Mouse (Mus musculus): ENCODE measurements around the gene Pms1. TPM values are rescaled to one million over a fixed set of nuclear protein-coding genes. Genes with fewer than 3 reads are reported as not detected.
A peak's percentile ranks its signal among the peaks of the same experiment; 100 is the strongest.

The Pms1 gene
- total RNA-seq, 1 experiment = 15.2 TPM

DNA sequence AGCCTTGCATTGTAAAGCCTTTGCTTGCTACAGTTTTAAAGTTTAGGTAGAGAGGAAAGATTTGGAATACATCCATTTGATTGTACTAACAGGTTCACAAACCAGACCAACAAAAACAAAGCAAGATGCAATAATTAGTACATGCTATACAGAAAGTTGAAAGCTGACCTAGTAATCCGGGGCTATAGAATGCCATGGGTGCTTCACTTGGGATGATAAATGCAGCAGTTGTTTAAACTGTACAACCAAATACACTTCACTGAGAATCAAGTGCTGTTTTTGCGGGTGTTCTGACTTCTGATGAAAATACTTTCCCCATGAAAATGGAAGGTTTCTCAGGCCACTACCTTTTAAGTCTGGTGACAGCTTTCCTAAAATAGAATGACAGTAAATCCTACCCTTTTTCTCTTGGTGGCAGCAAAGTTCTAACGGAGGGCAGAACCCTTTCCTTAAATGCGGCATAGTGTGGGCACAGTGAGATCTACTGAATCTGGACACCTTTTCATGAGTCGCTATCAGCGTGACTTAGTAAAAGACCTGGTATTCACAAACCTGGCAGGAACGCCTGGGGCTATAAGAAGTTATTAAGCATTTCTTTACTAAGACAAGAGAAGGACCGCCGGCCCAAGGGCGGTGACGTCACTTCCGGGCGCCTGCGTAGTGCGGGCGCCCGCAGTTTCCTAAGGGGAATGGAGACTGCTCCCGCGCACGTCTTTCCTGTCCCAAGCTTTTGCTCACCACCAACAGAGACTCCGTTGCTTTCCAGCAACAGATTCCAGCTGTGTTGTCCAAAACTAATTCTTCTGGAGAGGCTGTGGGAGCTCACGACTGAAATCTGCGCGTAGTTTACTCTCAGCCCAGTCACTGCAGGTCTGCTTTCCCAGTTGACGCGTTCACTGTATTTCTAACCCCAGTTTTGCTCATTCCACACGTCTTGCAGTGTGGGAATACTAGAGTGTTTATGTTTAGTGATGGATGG is 16.5 kb upstream of the Pms1 start, which contains the start of gene Osgepl1:
Gene Osgepl1 (plus strand): TSS at position 636 of the 979 bp plus-strand sequence.
- no peak for TF ChIP-seq MAFK (IDR thresholded peaks at IDR 0.05; ENCODE audit: insufficient read depth, low read depth, low read length)
- no peak for TF ChIP-seq ZNF384 (IDR thresholded peaks at IDR 0.05; ENCODE audit: low read depth, low read length)
- TF ChIP-seq HCFC1 (IDR thresholded peaks at IDR 0.05; ENCODE audit: borderline replicate concordance, insufficient read depth, low read length) = peak; percentile 57; the same call in 1 of the 2 replicates
- no peak for TF ChIP-seq CHD2 (IDR thresholded peaks at IDR 0.05; ENCODE audit: low read depth, low read length)
- Histone ChIP-seq H3K27ac (ENCODE audit: insufficient read depth, low read depth, low read length, poor library complexity, severe bottlenecking) (no peak within 1 kb of the TSS), H3K9me3 (ENCODE audit: control insufficient read depth, insufficient read depth, low read depth, low read length) (no peaks in the 10 kb centered on the region), H3K4me1 (ENCODE audit: control insufficient read depth in 2 of 2, insufficient read depth in 2 of 2, low read length in 2 of 2, poor library complexity in 1 of 2) (peaks cover 0 to 4% of the 10 kb centered on the region in 2 experiments; a peak in 1 of 4 replicates), H3K4me3 (ENCODE audit: insufficient read depth in 1 of 2, low read depth in 1 of 2, low read length in 2 of 2, poor library complexity in 1 of 2, severe bottlenecking in 1 of 2) (peak within 1 kb of the TSS; percentile 84 to 86), H3K36me3 (ENCODE audit: control insufficient read depth, insufficient read depth, low read length, poor library complexity, severe bottlenecking) (no peaks in the 10 kb centered on the region), H3K9ac (ENCODE audit: insufficient read depth, low read depth, low read length, poor library complexity, severe bottlenecking) (peak within 1 kb of the TSS; percentile 90)
- peak; percentile 60 for DNase-seq (ENCODE audit: low read depth, low spot score)
- in situ Hi-C loops (cut with MboI; ENCODE audit: low sequenced_read_pairs in 2 of 2, unreplicated experiment in 2 of 2) = no loop called here

- in situ Hi-C loops (cut with MboI; ENCODE audit: low sequenced_read_pairs in 2 of 2, unreplicated experiment in 2 of 2) = no loop called here
These were observed 3.7 kb upstream of the Pms1 start for GRCm38 (mm10) chr1:53300506-53300905.

GRCm38 (mm10) chr1:53291197-53291596 is 5.6 kb downstream of the Pms1 start:
- Histone ChIP-seq H3K4me3 (ENCODE audit: insufficient read depth in 1 of 2, low read depth in 1 of 2, low read length in 2 of 2, poor library complexity in 1 of 2, severe bottlenecking in 1 of 2) (no peak overlapping the region), H3K27ac (ENCODE audit: insufficient read depth, low read depth, low read length, poor library complexity, severe bottlenecking) (no peak overlapping the region), H3K9ac (ENCODE audit: insufficient read depth, low read depth, low read length, poor library complexity, severe bottlenecking) (no peak overlapping the region), H3K36me3 (ENCODE audit: control insufficient read depth, insufficient read depth, low read length, poor library complexity, severe bottlenecking) (no peaks in the 10 kb centered on the region), H3K9me3 (ENCODE audit: control insufficient read depth, insufficient read depth, low read depth, low read length) (no peaks in the 10 kb centered on the region), H3K4me1 (ENCODE audit: control insufficient read depth in 2 of 2, insufficient read depth in 2 of 2, low read length in 2 of 2, poor library complexity in 1 of 2) (peaks cover 0 to 3% of the 10 kb centered on the region in 2 experiments; a peak in 1 of 4 replicates)
- TF ChIP-seq ZNF384 (IDR thresholded peaks at IDR 0.05; ENCODE audit: low read depth, low read length) = no peak
- TF ChIP-seq CHD2 (IDR thresholded peaks at IDR 0.05; ENCODE audit: low read depth, low read length) = no peak
- no peak for TF ChIP-seq MAFK (IDR thresholded peaks at IDR 0.05; ENCODE audit: insufficient read depth, low read depth, low read length)
- TF ChIP-seq HCFC1 (IDR thresholded peaks at IDR 0.05; ENCODE audit: borderline replicate concordance, insufficient read depth, low read length) = no peak
- TF ChIP-seq ZC3H11A (IDR thresholded peaks at IDR 0.05; ENCODE audit: borderline replicate concordance, low read depth, low read length) = no peak
- in situ Hi-C loops (cut with MboI; ENCODE audit: low sequenced_read_pairs in 2 of 2, unreplicated experiment in 2 of 2) = no loop called here
- no peak for DNase-seq (ENCODE audit: low read depth, low spot score)

More at GRCm38 (mm10) chr1:53300506-53300905, 3.7 kb upstream of the Pms1 start:
- DNase-seq (ENCODE audit: low read depth, low spot score) = no peak
- no peak overlapping the region for H3K27ac ChIP-seq (ENCODE audit: insufficient read depth, low read depth, low read length, poor library complexity, severe bottlenecking)
- H3K4me3 ChIP-seq (ENCODE audit: insufficient read depth in 1 of 2, low read depth in 1 of 2, low read length in 2 of 2, poor library complexity in 1 of 2, severe bottlenecking in 1 of 2) = no peak overlapping the region
- no peak overlapping the region for H3K9ac ChIP-seq (ENCODE audit: insufficient read depth, low read depth, low read length, poor library complexity, severe bottlenecking)
- H3K36me3 ChIP-seq (ENCODE audit: control insufficient read depth, insufficient read depth, low read length, poor library complexity, severe bottlenecking) = peaks cover 2% of the 10 kb centered on the region
- H3K4me1 ChIP-seq (ENCODE audit: control insufficient read depth in 2 of 2, insufficient read depth in 2 of 2, low read length in 2 of 2, poor library complexity in 1 of 2) = no peaks in the 10 kb centered on the region
- TF ChIP-seq ZC3H11A (IDR thresholded peaks at IDR 0.05; ENCODE audit: borderline replicate concordance, low read depth, low read length) = no peak
- no peak for TF ChIP-seq MAFK (IDR thresholded peaks at IDR 0.05; ENCODE audit: insufficient read depth, low read depth, low read length)
- no peak for TF ChIP-seq ZNF384 (IDR thresholded peaks at IDR 0.05; ENCODE audit: low read depth, low read length)
- TF ChIP-seq CHD2 (IDR thresholded peaks at IDR 0.05; ENCODE audit: low read depth, low read length) = no peak
- no peak for TF ChIP-seq HCFC1 (IDR thresholded peaks at IDR 0.05; ENCODE audit: borderline replicate concordance, insufficient read depth, low read length)
- no peaks in the 10 kb centered on the region for H3K9me3 ChIP-seq (ENCODE audit: control insufficient read depth, insufficient read depth, low read depth, low read length)

- no peaks in the 10 kb centered on the region for H3K9me3 ChIP-seq (ENCODE audit: control insufficient read depth, insufficient read depth, low read depth, low read length)
- H3K4me3 ChIP-seq (ENCODE audit: insufficient read depth in 1 of 2, low read depth in 1 of 2, low read length in 2 of 2, poor library complexity in 1 of 2, severe bottlenecking in 1 of 2) = no peak overlapping the region
- no peaks in the 10 kb centered on the region for H3K36me3 ChIP-seq (ENCODE audit: control insufficient read depth, insufficient read depth, low read length, poor library complexity, severe bottlenecking)
- in situ Hi-C loops (cut with MboI; ENCODE audit: low sequenced_read_pairs in 2 of 2, unreplicated experiment in 2 of 2) = no loop called here
- H3K9ac ChIP-seq (ENCODE audit: insufficient read depth, low read depth, low read length, poor library complexity, severe bottlenecking) = no peak overlapping the region
- no peak overlapping the region for H3K27ac ChIP-seq (ENCODE audit: insufficient read depth, low read depth, low read length, poor library complexity, severe bottlenecking)
- H3K4me1 ChIP-seq (ENCODE audit: control insufficient read depth in 2 of 2, insufficient read depth in 2 of 2, low read length in 2 of 2, poor library complexity in 1 of 2) = no peaks in the 10 kb centered on the region
- no peak for DNase-seq (ENCODE audit: low read depth, low spot score)
- TF ChIP-seq ZNF384 (IDR thresholded peaks at IDR 0.05; ENCODE audit: low read depth, low read length) (no peak), CHD2 (IDR thresholded peaks at IDR 0.05; ENCODE audit: low read depth, low read length) (no peak), MAFK (IDR thresholded peaks at IDR 0.05; ENCODE audit: insufficient read depth, low read depth, low read length) (no peak), ZC3H11A (IDR thresholded peaks at IDR 0.05; ENCODE audit: borderline replicate concordance, low read depth, low read length) (0 out of 2 replicates have a peak, but pooled peaks have one; percentile 22), HCFC1 (IDR thresholded peaks at IDR 0.05; ENCODE audit: borderline replicate concordance, insufficient read depth, low read length) (no peak)
These were observed 24.2 kb downstream of the Pms1 start for GRCm38 (mm10) chr1:53272646-53273045.

Measured in ES-E14 (cell line).